Mouse (Mus musculus) heart, embryonic 14.5 days (tissue): ENCODE measurements around the gene Sdk1. TPM values are rescaled to one million over a fixed set of nuclear protein-coding genes. Genes with fewer than 3 reads are reported as not detected.

Source experiments
- ATAC-seq: fragments of 200-750 bp; cut with Nextera tagmentation; 2 replicates; pipeline ENCODE4 v1.8.0; 2017; ENCODE audit warnings: low read depth, moderate TSS enrichment; ENCODE audit not compliant: insufficient number of reproducible peaks, insufficient read depth, low FRiP score
- H3K27ac ChIP-seq, 2 experiments: fragments of 200-500 bp in 1 of 2; fragments of 300-500 bp in 1 of 2; sonication (generic) in 1 of 2; replicated peaks in 1 of 2; 2 replicates each; pipeline ENCODE4 v1.5.1; 2012 to 2014; ENCODE audit warnings: low read depth in 2 of 2, low read length in 2 of 2, control low read depth in 1 of 2, mild to moderate bottlenecking in 1 of 2, mixed read lengths in 1 of 2; ENCODE audit not compliant: control insufficient read depth in 1 of 2, insufficient read depth in 1 of 2
- H3K27me3 ChIP-seq: fragments of 300-500 bp; sonication (generic); 2 replicates; pipeline ENCODE4 v1.6.1; 2014; ENCODE audit warnings: mild to moderate bottlenecking, low read length, control low read depth; ENCODE audit not compliant: control insufficient read depth, insufficient read depth
- H3K36me3 ChIP-seq: fragments of 300-500 bp; sonication (generic); 2 replicates; pipeline ENCODE4 v1.6.1; 2014; ENCODE audit warnings: mild to moderate bottlenecking, control low read depth, low read length, mixed read lengths; ENCODE audit not compliant: control insufficient read depth, insufficient read depth
- H3K4me1 ChIP-seq, 2 experiments: fragments of 200-500 bp in 1 of 2; fragments of 300-500 bp in 1 of 2; sonication (generic) in 1 of 2; 2 replicates each; pipeline ENCODE4 v1.6.1; 2012 to 2014; ENCODE audit warnings: low read length in 2 of 2, control low read depth in 1 of 2, mixed read lengths in 1 of 2; ENCODE audit not compliant: control insufficient read depth in 2 of 2, insufficient read depth in 2 of 2
- H3K4me2 ChIP-seq: fragments of 300-500 bp; sonication (generic); 2 replicates; pipeline ENCODE4 v1.6.1; 2014; ENCODE audit warnings: mild to moderate bottlenecking, low read length
- H3K4me3 ChIP-seq, 2 experiments: fragments of 200-500 bp in 1 of 2; fragments of 300-500 bp in 1 of 2; sonication (generic) in 1 of 2; 2 replicates each; pipeline ENCODE4 v1.5.1; 2012 to 2014; ENCODE audit warnings: low read length in 2 of 2, mild to moderate bottlenecking in 2 of 2, control low read depth in 1 of 2, low read depth in 1 of 2, moderate library complexity in 1 of 2; ENCODE audit not compliant: control insufficient read depth in 1 of 2, insufficient read depth in 1 of 2
- H3K9ac ChIP-seq: fragments of 300-500 bp; sonication (generic); 2 replicates; pipeline ENCODE4 v1.6.1; 2014; ENCODE audit warnings: mild to moderate bottlenecking, low read length
- H3K9me3 ChIP-seq: fragments of 300-500 bp; sonication (generic); 2 replicates; pipeline ENCODE4 v1.6.1; 2016; ENCODE audit warnings: low read length, control low read depth; ENCODE audit not compliant: control insufficient read depth
- WGBS: fragments of 180-500 bp; shearing (Covaris S2); extraction: QIAGEN DNeasy Blood & Tissue Kit; methylation state at CpG from one replicate; pipeline ENCODE4 v1.1.7; 2014; 5-methylcytosine and 5-hydroxymethylcytosine counted together
- polyA plus RNA-seq: library from polyadenylated mRNA; unstranded; fragments of >200 nt; fragmentation: Nextera tagmentation; extraction: Ambion mirVana; gene quantifications from 2 replicates; pipeline ENCODE4 v1.2.1, GENCODE M21; 2014

Gene Sdk1
- polyA plus RNA-seq, 1 experiment from 2014 or later: 2.5 TPM

- no peak for ATAC-seq
- Histone ChIP-seq H3K4me2 (no peak overlapping the region), H3K4me1 (no peaks in the 10 kb centered on the region), H3K27ac (no peak overlapping the region), H3K36me3 (no peaks in the 10 kb centered on the region), H3K27me3 (no peaks in the 10 kb centered on the region), H3K9me3 (no peaks in the 10 kb centered on the region), H3K9ac (no peak overlapping the region), H3K4me3 (no peak overlapping the region)
- 59% methylated on average over 12 of the region's 12 CpGs for WGBS
Observed at GRCm38 (mm10) chr5:142024448-142024847, 783.2 kb downstream of the Sdk1 start.

GRCm38 (mm10) chr5:142036536-142036935 lies 795.2 kb downstream of the Sdk1 start:
- H3K4me2 ChIP-seq: no peak overlapping the region
- H3K27ac ChIP-seq: no peak overlapping the region
- no peaks in the 10 kb centered on the region for H3K27me3 ChIP-seq
- no peaks in the 10 kb centered on the region for H3K36me3 ChIP-seq
- 88% methylated on average over 9 of the region's 9 CpGs for WGBS
- no peaks in the 10 kb centered on the region for H3K4me1 ChIP-seq
- no peak overlapping the region for H3K4me3 ChIP-seq
- ATAC-seq: no peak
- H3K9me3 ChIP-seq: no peaks in the 10 kb centered on the region
- no peak overlapping the region for H3K9ac ChIP-seq

GRCm38 (mm10) chr5:142039236-142039635 lies 797.9 kb downstream of the Sdk1 start:
- Histone ChIP-seq H3K9ac (no peak overlapping the region), H3K9me3 (no peaks in the 10 kb centered on the region), H3K4me2 (no peak overlapping the region), H3K36me3 (no peaks in the 10 kb centered on the region), H3K27ac (no peak overlapping the region), H3K27me3 (no peaks in the 10 kb centered on the region), H3K4me1 (no peaks in the 10 kb centered on the region), H3K4me3 (no peak overlapping the region)
- WGBS: 86% methylated on average over 6 of the region's 6 CpGs
- ATAC-seq: no peak

GRCm38 (mm10) chr5:142039891-142040530 lies 798.7 kb downstream of the Sdk1 start:
- 82% methylated on average over 4 of the region's 4 CpGs for WGBS
- H3K4me1 ChIP-seq: no peaks in the 10 kb centered on the region
- no peak overlapping the region for H3K9ac ChIP-seq
- H3K36me3 ChIP-seq: no peaks in the 10 kb centered on the region
- H3K27me3 ChIP-seq: no peaks in the 10 kb centered on the region
- H3K27ac ChIP-seq: no peak overlapping the region
- H3K4me2 ChIP-seq: no peak overlapping the region
- H3K4me3 ChIP-seq: no peak overlapping the region
- no peaks in the 10 kb centered on the region for H3K9me3 ChIP-seq
- ATAC-seq: no peak

DNA sequence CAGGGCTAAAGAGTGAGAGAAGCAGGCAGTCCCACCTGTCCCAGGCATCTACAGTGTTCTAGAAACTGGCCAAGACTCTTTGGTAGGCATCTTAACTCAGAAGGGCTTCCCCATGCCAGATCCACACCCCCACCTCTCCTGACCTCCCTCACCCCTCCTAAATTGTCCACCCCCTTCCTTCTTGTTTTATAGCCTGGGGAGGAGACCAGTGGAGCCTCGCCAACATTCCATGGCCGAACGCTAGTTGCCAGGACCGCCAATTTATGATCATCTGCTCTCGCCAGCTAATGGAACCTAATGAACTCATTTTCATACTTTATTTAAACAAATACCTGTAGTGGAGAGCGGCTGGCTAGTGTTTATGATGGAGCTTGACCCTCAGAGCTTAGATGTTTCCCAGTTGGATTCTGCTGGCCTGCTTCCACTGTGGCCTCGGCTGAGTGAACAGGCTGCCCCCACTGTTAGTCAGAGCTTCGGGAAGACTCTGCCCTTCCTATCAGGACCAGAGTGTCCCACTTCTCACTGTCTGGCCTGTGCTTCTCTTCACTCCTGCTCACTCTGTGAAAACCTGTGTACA lies 800.0 kb downstream of the Sdk1 start:
- WGBS: 86% methylated on average over 8 of the region's 8 CpGs
- no peaks in the 10 kb centered on the region; the same call in 1 of the 2 replicates for H3K36me3 ChIP-seq
- no peaks in the 10 kb centered on the region for H3K4me1 ChIP-seq
- H3K27me3 ChIP-seq: no peaks in the 10 kb centered on the region
- no peak overlapping the region for H3K9ac ChIP-seq
- no peak overlapping the region for H3K4me2 ChIP-seq
- ATAC-seq: no peak
- H3K9me3 ChIP-seq: no peaks in the 10 kb centered on the region
- no peak overlapping the region for H3K27ac ChIP-seq
- H3K4me3 ChIP-seq: no peak overlapping the region

DNA sequence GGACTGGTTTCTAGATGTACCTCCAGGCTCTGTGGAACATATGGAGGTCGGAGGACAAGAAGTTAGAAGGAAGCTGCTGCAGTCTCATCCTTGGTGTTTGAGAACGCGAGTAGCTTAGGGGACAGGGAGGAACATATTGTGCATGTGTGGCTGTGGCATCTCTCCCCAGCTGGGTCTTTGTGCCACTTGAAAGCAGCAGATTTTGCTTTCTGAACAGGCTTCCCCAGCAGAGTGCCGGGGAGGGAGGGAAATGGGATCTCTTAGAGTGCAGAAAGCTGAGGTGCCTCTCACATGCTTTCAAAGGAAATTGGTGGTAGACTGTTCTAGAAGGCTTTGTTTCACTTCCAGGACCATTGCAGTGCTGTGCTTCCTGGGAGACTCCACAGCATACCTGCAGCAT lies 820.5 kb downstream of the Sdk1 start:
- Histone ChIP-seq H3K9ac (no peak overlapping the region), H3K36me3 (no peaks in the 10 kb centered on the region), H3K27ac (no peak overlapping the region), H3K4me3 (no peak overlapping the region), H3K27me3 (no peaks in the 10 kb centered on the region), H3K4me1 (no peaks in the 10 kb centered on the region), H3K4me2 (no peak overlapping the region), H3K9me3 (peaks cover 17% of the 10 kb centered on the region)
- 74% methylated on average over 4 of the region's 4 CpGs for whole genome bisulfite sequencing
- no peak for ATAC-seq

GRCm38 (mm10) chr5:142071322-142071721 lies 830.0 kb downstream of the Sdk1 start:
- Histone ChIP-seq H3K4me1 (peaks cover 0 to 6% of the 10 kb centered on the region in 2 experiments; a peak in 2 of 4 replicates), H3K27ac (no peak overlapping the region), H3K9ac (no peak overlapping the region), H3K4me2 (no peak overlapping the region), H3K27me3 (no peaks in the 10 kb centered on the region), H3K9me3 (peaks cover 4% of the 10 kb centered on the region), H3K36me3 (no peaks in the 10 kb centered on the region), H3K4me3 (no peak overlapping the region)
- ATAC-seq: no peak
- 92% methylated on average over 3 of the region's 3 CpGs for WGBS

DNA sequence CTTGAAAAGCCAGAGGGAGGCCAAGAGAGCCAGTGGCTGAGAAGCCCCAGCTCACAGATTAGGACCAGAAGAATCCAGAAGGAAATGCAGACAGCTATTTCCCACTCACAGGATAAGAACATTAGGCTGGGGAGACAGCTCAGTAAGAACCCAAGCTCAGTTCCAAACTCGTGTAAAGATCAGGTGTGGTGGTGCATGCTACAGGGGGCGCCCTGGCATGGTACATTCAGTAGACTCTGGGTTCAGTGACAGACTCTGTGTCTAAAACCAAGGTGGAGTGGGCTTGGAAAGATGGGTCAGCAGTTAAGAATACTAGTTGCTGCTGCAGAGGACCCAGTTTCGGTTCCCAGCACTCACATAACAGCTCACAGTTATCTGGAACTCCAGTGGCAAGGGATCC lies 832.6 kb downstream of the Sdk1 start:
- WGBS: 77% methylated on average over 3 of the region's 3 CpGs
- Histone ChIP-seq H3K9me3 (peaks cover 4% of the 10 kb centered on the region), H3K4me3 (no peak overlapping the region), H3K27me3 (no peaks in the 10 kb centered on the region), H3K4me1 (peaks cover 0 to 6% of the 10 kb centered on the region in 2 experiments; a peak in 2 of 4 replicates), H3K27ac (no peak overlapping the region), H3K4me2 (no peak overlapping the region), H3K36me3 (no peaks in the 10 kb centered on the region), H3K9ac (no peak overlapping the region)
- no peak for ATAC-seq
